Mouse (Mus musculus): ENCODE measurements at regions not wholly inside any gene's neighbourhood (a gene's known extent, or its start where the extent isn't known, plus 50 kb on each side); places are given as distances from the start of the nearest gene placed in this dataset.

- ATAC-seq (replicated peaks; ENCODE audit: low FRiP score, low TSS enrichment, poor library complexity, severe bottlenecking): 0 out of 2 replicates have a peak, but pooled peaks have one; percentile 48
Observed at GRCm38 (mm10) chr2:173448546-173449187, 73.7 kb upstream of the 1700021F07Rik start.

- ATAC-seq (replicated peaks; ENCODE audit: low FRiP score, low TSS enrichment, poor library complexity, severe bottlenecking): no peak
Observed at GRCm38 (mm10) chr2:173449198-173449597, 73.2 kb upstream of the 1700021F07Rik start.

DNA sequence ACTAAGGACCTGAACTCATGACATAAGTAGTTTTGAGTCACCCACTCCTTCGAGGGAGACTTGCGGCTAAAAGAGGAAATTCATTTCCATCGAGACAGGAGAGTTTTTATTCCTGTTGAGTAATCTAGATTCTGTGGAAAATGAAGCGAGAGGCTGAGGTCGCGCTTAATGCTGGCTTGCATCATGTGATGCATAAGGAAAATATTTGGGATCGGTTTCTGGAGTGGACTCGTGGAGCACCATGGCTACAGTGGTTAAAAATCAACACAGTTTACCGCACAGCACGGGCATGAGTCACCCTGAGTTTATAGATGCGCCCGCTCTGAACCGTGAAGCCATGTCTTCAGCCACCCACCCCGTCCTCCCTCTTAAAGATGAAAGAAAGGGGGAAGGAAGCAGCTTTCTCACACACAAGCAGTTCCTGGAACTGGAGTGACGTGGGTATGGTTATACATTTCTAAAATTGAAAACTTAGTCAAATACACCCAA lies 70.3 kb upstream of the 1700021F07Rik start:
- ATAC-seq (replicated peaks; ENCODE audit: low FRiP score, low TSS enrichment, poor library complexity, severe bottlenecking): no peak

- no peak for ATAC-seq (replicated peaks; ENCODE audit: low FRiP score, low TSS enrichment, poor library complexity, severe bottlenecking)
Observed at GRCm38 (mm10) chr2:173452800-173453199, 69.6 kb upstream of the 1700021F07Rik start.

GRCm38 (mm10) chr2:173453569-173454405 lies 68.6 kb upstream of the 1700021F07Rik start:
- ATAC-seq (replicated peaks; ENCODE audit: low FRiP score, low TSS enrichment, poor library complexity, severe bottlenecking): peak; percentile 55

GRCm38 (mm10) chr2:173454741-173455140 lies 67.6 kb upstream of the 1700021F07Rik start:
- no peak for ATAC-seq (replicated peaks; ENCODE audit: low FRiP score, low TSS enrichment, poor library complexity, severe bottlenecking)

DNA sequence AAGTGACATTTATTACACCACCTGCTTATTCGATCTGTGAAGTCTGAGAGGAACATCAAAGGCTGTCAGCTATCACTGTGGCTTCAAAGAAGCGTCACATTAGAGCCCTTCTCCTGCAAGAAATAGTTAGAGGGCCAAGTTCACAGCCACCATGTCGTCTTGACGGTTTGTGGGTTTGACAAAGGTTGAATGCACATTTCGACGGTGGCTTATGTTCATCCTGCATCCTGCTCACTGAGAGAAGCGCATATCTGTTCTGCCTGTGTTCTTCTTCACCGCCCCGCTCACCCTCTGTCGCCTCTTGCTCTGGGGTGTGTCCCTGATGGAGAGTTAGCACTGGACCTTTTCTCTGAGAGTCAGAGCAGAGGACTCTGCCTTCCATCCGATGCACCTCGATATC lies 67.2 kb upstream of the 1700021F07Rik start:
- ATAC-seq (replicated peaks; ENCODE audit: low FRiP score, low TSS enrichment, poor library complexity, severe bottlenecking): no peak

DNA sequence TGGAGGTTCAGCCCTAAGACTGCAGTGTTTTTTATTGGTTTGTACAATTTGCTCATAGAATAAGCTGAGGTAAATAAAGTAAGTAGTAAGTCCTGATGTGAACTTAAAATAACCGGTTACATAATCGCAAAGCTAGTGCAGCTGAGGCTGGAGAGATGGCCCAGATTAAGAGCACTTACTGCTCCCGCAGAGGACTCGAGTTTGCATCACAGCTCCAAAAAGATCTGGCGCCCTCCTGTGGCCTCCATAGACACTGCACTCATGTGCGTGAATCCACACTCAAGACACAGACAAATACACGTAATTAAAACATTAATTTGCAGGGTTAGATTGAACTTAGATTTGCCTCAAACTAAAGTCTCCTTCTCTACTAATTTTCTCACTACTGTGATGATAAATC lies 66.3 kb upstream of the 1700021F07Rik start:
- no peak for ATAC-seq (replicated peaks; ENCODE audit: low FRiP score, low TSS enrichment, poor library complexity, severe bottlenecking)

- ATAC-seq (replicated peaks; ENCODE audit: low FRiP score, low TSS enrichment, poor library complexity, severe bottlenecking): no peak
Observed at GRCm38 (mm10) chr2:173456924-173457623, 65.3 kb upstream of the 1700021F07Rik start.

GRCm38 (mm10) chr2:173457624-173458320 lies 64.6 kb upstream of the 1700021F07Rik start:
- no peak for ATAC-seq (replicated peaks; ENCODE audit: low FRiP score, low TSS enrichment, poor library complexity, severe bottlenecking)

DNA sequence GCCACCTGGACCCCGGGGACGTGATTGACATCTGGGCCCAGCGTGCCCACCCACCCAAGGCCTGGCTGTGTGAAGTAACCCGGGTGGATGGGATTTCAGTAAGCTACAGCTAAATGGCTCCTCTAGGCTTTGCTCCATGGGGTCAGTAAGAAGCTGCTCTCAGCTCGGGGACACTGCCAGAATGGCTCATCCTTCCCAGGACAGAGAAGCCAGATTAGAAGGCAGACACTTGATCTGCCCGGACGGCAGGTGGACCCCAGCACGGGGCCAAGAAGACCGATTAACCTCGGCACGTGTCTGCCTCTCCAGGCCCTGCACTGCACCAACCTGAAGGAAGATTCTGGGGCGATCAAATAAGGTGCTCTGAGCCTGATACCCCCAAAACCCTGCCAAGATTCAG lies 63.5 kb upstream of the 1700021F07Rik start:
- no peak for ATAC-seq (replicated peaks; ENCODE audit: low FRiP score, low TSS enrichment, poor library complexity, severe bottlenecking)

GRCm38 (mm10) chr2:173463313-173463712 lies 59.1 kb upstream of the 1700021F07Rik start:
- ATAC-seq (replicated peaks; ENCODE audit: low FRiP score, low TSS enrichment, poor library complexity, severe bottlenecking): no peak

- ATAC-seq (replicated peaks; ENCODE audit: low FRiP score, low TSS enrichment, poor library complexity, severe bottlenecking): no peak
Observed at GRCm38 (mm10) chr2:173464562-173464961, 57.8 kb upstream of the 1700021F07Rik start.

DNA sequence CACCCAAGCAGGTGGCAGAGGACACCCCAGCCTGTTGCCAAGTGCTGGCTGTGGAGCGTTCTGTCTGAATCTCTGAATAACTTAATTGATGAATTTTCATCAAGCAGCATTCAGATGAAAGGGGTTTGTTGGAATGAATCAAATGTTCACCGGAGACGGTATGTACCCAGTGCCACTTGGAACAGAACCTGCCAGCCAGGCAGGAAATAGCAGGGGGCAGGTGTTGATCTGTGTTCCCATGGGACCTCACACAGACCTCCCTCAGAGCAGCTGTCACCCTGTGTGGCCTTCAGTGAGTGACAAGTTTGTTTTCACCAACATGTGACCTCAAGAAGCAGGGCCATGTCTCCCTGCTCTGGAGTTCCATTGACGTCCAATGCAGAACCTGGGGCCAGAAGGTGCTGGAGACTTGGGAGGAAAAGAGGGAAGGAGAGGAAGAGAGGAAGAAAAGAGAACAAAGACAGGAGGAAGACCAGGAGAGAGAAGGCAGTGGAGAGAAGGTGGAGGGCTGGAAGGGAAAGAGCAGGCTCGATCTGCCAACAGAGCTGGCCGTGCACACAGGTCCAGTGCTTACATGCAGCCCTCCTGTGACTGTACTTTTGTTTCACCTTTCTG lies 57.3 kb upstream of the 1700021F07Rik start:
- no peak for ATAC-seq (replicated peaks; ENCODE audit: low FRiP score, low TSS enrichment, poor library complexity, severe bottlenecking)

DNA sequence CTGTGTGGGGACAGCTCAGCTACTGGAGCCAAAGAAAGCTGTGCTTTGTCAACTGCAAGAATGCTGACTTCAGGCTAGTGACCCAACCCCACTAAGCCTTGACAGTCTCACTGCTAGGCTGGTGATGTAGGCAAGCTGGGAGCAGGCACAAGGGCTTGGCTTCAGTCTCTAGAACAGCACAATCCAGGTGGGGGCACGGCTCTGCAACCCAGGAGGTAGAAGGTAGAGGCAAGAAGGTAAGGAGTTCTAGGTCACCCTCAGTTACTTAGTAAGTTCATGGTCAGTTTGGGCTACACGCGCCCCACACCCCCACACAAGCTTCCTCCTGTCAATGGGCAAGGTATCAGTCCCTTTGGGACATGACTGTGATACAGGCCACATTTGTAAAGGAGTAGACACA lies 54.2 kb upstream of the 1700021F07Rik start:
- no peak for ATAC-seq (replicated peaks; ENCODE audit: low FRiP score, low TSS enrichment, poor library complexity, severe bottlenecking)

DNA sequence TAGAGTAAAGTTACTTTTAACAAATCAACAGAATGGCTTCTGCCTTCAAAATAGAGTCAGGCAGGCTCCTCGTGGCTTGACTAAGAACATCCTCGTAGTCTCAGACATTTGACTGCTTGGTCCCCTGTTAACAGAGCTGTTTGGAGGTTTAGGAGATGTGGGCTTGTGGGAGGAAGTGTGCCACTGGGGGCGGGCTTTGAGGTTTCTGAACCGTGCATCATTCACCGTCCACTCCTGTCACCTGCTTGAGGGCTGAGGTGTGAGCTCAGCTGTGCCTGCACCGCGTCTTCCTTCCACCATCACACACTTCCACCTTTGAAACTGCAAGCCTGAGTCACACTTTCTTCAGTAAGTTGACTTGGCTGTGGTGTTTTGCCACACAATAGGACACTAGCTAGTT lies 52.6 kb upstream of the 1700021F07Rik start:
- 0 out of 2 replicates have a peak, but pooled peaks have one; percentile 34 for ATAC-seq (replicated peaks; ENCODE audit: low FRiP score, low TSS enrichment, poor library complexity, severe bottlenecking)
